Mouse (Mus musculus) liver, embryonic 11.5 days (tissue): ENCODE measurements around the gene Uckl1. TPM values are rescaled to one million over a fixed set of nuclear protein-coding genes. Genes with fewer than 3 reads are reported as not detected.
A peak's percentile ranks its signal among the peaks of the same experiment; 100 is the strongest.

ENCODE experiments used
- ATAC-seq: fragments of 200-750 bp; cut with Nextera tagmentation; replicated peaks from 2 replicates; pipeline ENCODE4 v1.8.0; 2017; ENCODE audit warnings: moderate number of reproducible peaks, mild to moderate bottlenecking, moderate TSS enrichment, moderate library complexity; ENCODE audit not compliant: low FRiP score
- DNase-seq: peaks from one replicate; pipeline ENCODE4 v3.0.0-alpha.2; 2017; ENCODE audit warnings: low spot score
- H3K27ac ChIP-seq: fragments of 300-500 bp; sonication (generic); 2 replicates; pipeline ENCODE4 v1.5.1; 2014; ENCODE audit warnings: mild to moderate bottlenecking, low read depth, low read length, control low read depth
- H3K27me3 ChIP-seq: fragments of 300-500 bp; sonication (generic); replicated peaks from 2 replicates; pipeline ENCODE4 v1.6.1; 2014; ENCODE audit warnings: low read length, mixed read lengths; ENCODE audit not compliant: control insufficient read depth, insufficient read depth
- H3K36me3 ChIP-seq: fragments of 300-500 bp; sonication (generic); 2 replicates; pipeline ENCODE4 v1.6.1; 2014; ENCODE audit warnings: mild to moderate bottlenecking, low read length, moderate library complexity, mixed read lengths; ENCODE audit not compliant: control insufficient read depth, insufficient read depth
- H3K4me1 ChIP-seq: fragments of 300-500 bp; sonication (generic); replicated peaks from 2 replicates; pipeline ENCODE4 v1.6.1; 2014; ENCODE audit warnings: low read length, mixed read lengths; ENCODE audit not compliant: control insufficient read depth, insufficient read depth
- H3K4me2 ChIP-seq: fragments of 300-500 bp; sonication (generic); 2 replicates; pipeline ENCODE4 v1.6.1; 2014; ENCODE audit warnings: mild to moderate bottlenecking, control low read depth, moderate library complexity
- H3K4me3 ChIP-seq: fragments of 300-500 bp; sonication (generic); 2 replicates; pipeline ENCODE4 v1.5.1; 2014; ENCODE audit warnings: low read depth, low read length, control low read depth
- H3K9ac ChIP-seq: fragments of 300-500 bp; sonication (generic); 2 replicates; pipeline ENCODE4 v1.6.1; 2014; ENCODE audit warnings: low read depth, low read length, control low read depth
- H3K9me3 ChIP-seq: fragments of 300-500 bp; sonication (generic); 2 replicates; pipeline ENCODE4 v1.6.1; 2016; ENCODE audit warnings: low read length, inconsistent platforms, mixed read lengths; ENCODE audit not compliant: control insufficient read depth
- WGBS: fragments of 180-500 bp; shearing (Covaris S2); extraction: QIAGEN DNeasy Blood & Tissue Kit; methylation state at CpG from one replicate; pipeline ENCODE4 v1.1.7; 2014; 5-methylcytosine and 5-hydroxymethylcytosine counted together
- microRNA-seq: library from miRNA; unstranded; fragments of <30 nt; microRNA quantifications from one replicate; pipeline ENCODE4, GENCODE M21; 2017; ENCODE audit warnings: borderline number of aligned reads
- polyA plus RNA-seq: library from polyadenylated mRNA; unstranded; fragments of >200 nt; fragmentation: Nextera tagmentation; extraction: Ambion mirVana; gene quantifications from 2 replicates; pipeline ENCODE4 v1.2.1, GENCODE M21; 2014

Uckl1 gene
- polyA plus RNA-seq, 1 experiment from 2014 or later: 44.5 TPM

DNA sequence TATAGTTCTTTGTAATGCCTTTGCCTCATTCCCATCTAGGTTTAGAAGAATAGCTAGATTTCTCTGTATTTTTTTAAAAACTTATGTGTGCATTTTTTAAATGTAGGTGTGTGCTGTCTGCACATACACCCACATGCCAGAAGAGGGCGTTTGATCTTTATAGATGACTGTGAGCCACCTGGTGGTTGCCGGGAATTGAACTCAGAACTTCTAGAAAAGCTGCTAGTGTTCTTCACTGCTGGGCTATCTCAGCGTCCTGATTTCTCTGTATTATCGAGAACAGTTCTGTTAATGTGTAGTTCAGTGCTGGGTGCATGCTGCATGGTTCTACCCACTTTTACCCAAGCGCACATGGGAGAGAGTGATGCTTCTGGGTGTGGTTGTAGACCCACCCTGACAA, 61.9 kb downstream of the Uckl1 start:
- H3K4me2 ChIP-seq: peak overlapping the region; percentile 76
- 54% methylated on average over 5 of the region's 5 CpGs for WGBS
- no peak for DNase-seq
- no peaks in the 10 kb centered on the region for H3K9me3 ChIP-seq
- peak overlapping the region; percentile 94; the same call in 1 of the 2 replicates for H3K4me3 ChIP-seq
- no peak overlapping the region for H3K9ac ChIP-seq
- H3K27me3 ChIP-seq: no peaks in the 10 kb centered on the region
- H3K4me1 ChIP-seq: peaks cover 29% of the 10 kb centered on the region
- H3K36me3 ChIP-seq: peaks cover 6% of the 10 kb centered on the region; the same call in 1 of the 2 replicates
- H3K27ac ChIP-seq: peak overlapping the region; percentile 21; the same call in 1 of the 2 replicates
- no peak for ATAC-seq

DNA sequence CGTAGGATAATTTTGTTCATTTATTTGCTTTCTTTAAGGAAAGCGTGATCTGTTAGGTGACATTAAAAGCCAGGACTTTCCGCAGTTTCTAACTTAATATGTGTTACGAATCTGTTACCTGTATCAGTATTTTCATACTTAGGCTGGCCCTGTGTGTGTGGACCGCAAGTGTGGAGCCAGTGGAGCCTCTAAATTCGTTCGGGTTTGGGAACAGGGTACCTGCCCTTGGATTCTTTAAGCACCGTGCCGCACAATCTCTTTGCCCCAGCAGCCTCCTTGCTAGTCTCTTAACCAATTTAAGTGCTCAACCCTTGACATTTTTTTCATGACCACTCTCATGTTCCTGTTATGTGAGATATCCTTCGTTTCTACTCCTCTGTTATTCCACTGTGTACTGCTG, 63.2 kb downstream of the Uckl1 start:
- Histone ChIP-seq H3K4me3 (peak overlapping the region; percentile 94), H3K4me1 (peaks cover 29% of the 10 kb centered on the region), H3K9ac (peak overlapping the region; percentile 97), H3K36me3 (peaks cover 10% of the 10 kb centered on the region; the same call in 1 of the 2 replicates), H3K27ac (no peak overlapping the region), H3K27me3 (no peaks in the 10 kb centered on the region), H3K4me2 (peak overlapping the region; percentile 76), H3K9me3 (no peaks in the 10 kb centered on the region)
- 39% methylated on average over 10 of the region's 10 CpGs for WGBS
- ATAC-seq (no peak), DNase-seq (no peak)

DNA sequence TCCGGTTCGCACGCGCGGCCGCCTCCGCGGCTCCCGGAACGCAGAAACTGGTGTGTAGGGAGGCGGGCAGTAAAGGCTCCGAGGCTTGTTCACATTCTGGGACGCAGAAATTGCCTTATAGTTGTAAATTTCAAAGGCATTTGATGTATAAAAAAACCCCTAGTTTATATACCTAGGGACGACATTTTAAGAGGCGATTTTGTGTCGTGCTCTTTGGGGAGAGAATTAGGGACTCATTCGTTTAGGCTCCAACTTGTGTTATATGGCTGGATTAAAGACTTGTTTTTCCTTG, 63.8 kb downstream of the Uckl1 start:
- Histone ChIP-seq H3K27me3 (no peaks in the 10 kb centered on the region), H3K9me3 (no peaks in the 10 kb centered on the region), H3K4me1 (peaks cover 29% of the 10 kb centered on the region), H3K4me2 (peak overlapping the region; percentile 76), H3K9ac (peak overlapping the region; percentile 97), H3K27ac (peak overlapping the region; percentile 99), H3K36me3 (peaks cover 10% of the 10 kb centered on the region; the same call in 1 of the 2 replicates), H3K4me3 (peak overlapping the region; percentile 94)
- ATAC-seq: no peak
- no peak for DNase-seq
- 0% methylated on average over 17 of the region's 17 CpGs for WGBS

DNA sequence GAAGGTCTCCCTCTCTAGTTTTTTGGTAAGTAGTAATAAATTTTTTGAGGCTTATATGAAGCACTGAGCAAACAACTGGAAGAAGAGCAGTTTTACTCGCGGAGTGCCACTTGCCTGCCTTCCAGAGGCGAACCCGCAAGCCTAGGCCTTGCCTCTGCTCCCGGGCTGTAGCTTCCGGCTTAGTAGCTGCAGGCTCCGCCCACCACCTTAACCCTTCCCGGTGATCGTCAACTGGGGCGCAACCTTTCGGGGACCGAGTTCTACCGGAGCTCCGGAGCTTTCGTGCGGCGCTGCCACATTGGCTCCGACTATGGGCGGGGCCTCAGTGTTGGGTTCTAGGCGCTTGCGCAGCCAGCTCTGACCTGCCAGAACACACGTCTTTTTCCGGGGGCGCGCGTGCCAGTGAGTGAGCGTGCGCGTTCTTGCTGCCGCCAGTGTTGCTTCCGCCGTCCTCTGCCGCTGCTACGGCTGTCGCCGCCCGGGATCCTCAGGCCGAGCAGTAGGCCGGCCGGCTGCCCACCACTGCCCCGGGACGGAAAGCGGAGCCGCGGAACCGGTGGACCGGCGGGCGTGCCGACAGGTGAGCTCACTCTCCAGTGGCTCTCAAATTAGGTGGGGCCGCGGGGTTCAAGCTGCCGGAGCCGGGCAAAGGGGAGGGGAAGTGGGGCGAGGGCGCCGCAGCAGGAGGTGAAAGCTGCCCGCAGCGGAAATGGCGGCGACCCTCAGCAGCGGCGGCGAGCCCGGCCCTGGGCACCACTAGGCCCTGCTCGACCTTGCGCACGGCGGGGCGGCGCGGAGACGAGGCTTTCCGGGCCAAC, 64.4 kb downstream of the Uckl1 start, which contains the start of gene Dnajc5:
TSS of gene Dnajc5 (plus strand) at position 368 of the 818 bp plus-strand sequence.
- Histone ChIP-seq H3K36me3 (peaks cover 11% of the 10 kb centered on the region; the same call in 1 of the 2 replicates), H3K9ac (peak within 1 kb of the TSS; percentile 97), H3K27ac (peak within 1 kb of the TSS; percentile 99), H3K27me3 (no peaks in the 10 kb centered on the region), H3K4me2 (peak within 1 kb of the TSS; percentile 76), H3K4me3 (peak within 1 kb of the TSS; percentile 94), H3K9me3 (no peaks in the 10 kb centered on the region), H3K4me1 (peaks cover 29% of the 10 kb centered on the region)
- WGBS: under 1% methylated on average over 72 of the region's 74 CpGs
- ATAC-seq (peak; percentile 97), DNase-seq (peak; percentile 98)

DNA sequence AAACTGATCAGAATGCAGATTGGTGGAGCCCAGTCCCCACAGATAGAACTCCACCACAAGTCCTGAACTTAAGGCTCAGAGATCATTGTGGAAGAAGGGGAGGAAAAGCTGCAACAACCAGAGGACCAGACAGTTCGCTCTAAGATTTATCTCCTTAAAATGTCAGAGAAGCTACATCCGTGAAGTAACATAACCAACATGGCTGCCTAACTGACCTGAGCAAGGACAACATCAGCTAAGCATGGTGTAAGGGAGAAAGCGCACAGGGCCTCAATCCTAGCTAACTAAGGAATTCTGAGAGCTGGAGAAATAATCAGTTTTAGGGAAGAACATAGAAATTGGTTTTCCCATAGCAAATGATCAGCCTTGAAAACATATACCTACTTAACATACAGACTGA, 65.5 kb downstream of the Uckl1 start:
- peaks cover 17% of the 10 kb centered on the region; the same call in 1 of the 2 replicates for H3K36me3 ChIP-seq
- WGBS: 68% methylated on average over 3 of the region's 3 CpGs

More for the DNA sequence above, 65.5 kb downstream of the Uckl1 start:
- Histone ChIP-seq H3K4me3 (peak overlapping the region; percentile 94), H3K4me1 (peaks cover 29% of the 10 kb centered on the region), H3K9ac (peak overlapping the region; percentile 97), H3K27ac (peak overlapping the region; percentile 99), H3K27me3 (no peaks in the 10 kb centered on the region), H3K4me2 (peak overlapping the region; percentile 76), H3K9me3 (no peaks in the 10 kb centered on the region)
- no peak for DNase-seq
- ATAC-seq: no peak

Small RNA genes lying within 50 kb of the gene (microRNA-seq; reads per million reads assigned to microRNA genes)
- not detected for gene Mir7006

Other genes starting within 250 kb of the Uckl1 start
- gene Zgpat, start 220.0 kb downstream of the Uckl1 start, polyA plus RNA-seq: 29.5 and 35.1 TPM in 2 replicates
- gene Arfrp1, start 219.5 kb downstream of the Uckl1 start, polyA plus RNA-seq: 48.7 and 48.9 TPM in 2 replicates
- gene Lime1, start 204.8 kb downstream of the Uckl1 start, polyA plus RNA-seq: 17.0 and 20.2 TPM in 2 replicates
- 25.2 and 26.9 TPM in 2 replicates for gene Zbtb46, start 125.5 kb downstream of the Uckl1 start, polyA plus RNA-seq
- gene Abhd16b, start 91.7 kb downstream of the Uckl1 start, polyA plus RNA-seq: 0.13 TPM in 1 of 2 replicates, not detected in the other
- 149 and 156 TPM in 2 replicates for gene Tpd52l2, start 87.8 kb downstream of the Uckl1 start, polyA plus RNA-seq
- gene Dnajc5, start 64.4 kb downstream of the Uckl1 start, polyA plus RNA-seq: 61.1 and 65.6 TPM in 2 replicates
- gene Prpf6, start 7.0 kb upstream of the Uckl1 start, polyA plus RNA-seq: 63.0 and 68.5 TPM in 2 replicates
- gene Zfp512b, start 7.9 kb upstream of the Uckl1 start, polyA plus RNA-seq: 31.2 and 33.9 TPM in 2 replicates
- 6.2 and 6.8 TPM in 2 replicates for gene Samd10, start 14.3 kb upstream of the Uckl1 start, polyA plus RNA-seq
- gene Gm29797, start 72.1 kb upstream of the Uckl1 start, polyA plus RNA-seq: not detected in 2 replicates
- gene Sox18, start 86.7 kb upstream of the Uckl1 start, polyA plus RNA-seq: 16.1 and 19.4 TPM in 2 replicates
- 8.1 and 12.1 TPM in 2 replicates for gene Tcea2, start 95.4 kb upstream of the Uckl1 start, polyA plus RNA-seq
- gene Rgs19, start 109.1 kb upstream of the Uckl1 start, polyA plus RNA-seq: 51.4 and 51.8 TPM in 2 replicates
- gene Lkaaear1, start 113.5 kb upstream of the Uckl1 start, polyA plus RNA-seq: not detected in 2 replicates
- gene Oprl1, start 130.1 kb upstream of the Uckl1 start, polyA plus RNA-seq: 2.0 and 3.2 TPM in 2 replicates
- 0.03 and 0.06 TPM in 2 replicates for gene Myt1, start 178.4 kb upstream of the Uckl1 start, polyA plus RNA-seq